Mouse (Mus musculus) right cerebral cortex, postnatal 36 days (tissue): ENCODE data around the gene Cgrrf1.

ENCODE experiments used
- DNase-seq, 2 experiments: peaks; one replicate each; pipeline ENCODE4 v3.0.0; 2022; ENCODE audit warnings: low spot score in 2 of 2, mixed read lengths in 1 of 2

Gene Cgrrf1

DNA sequence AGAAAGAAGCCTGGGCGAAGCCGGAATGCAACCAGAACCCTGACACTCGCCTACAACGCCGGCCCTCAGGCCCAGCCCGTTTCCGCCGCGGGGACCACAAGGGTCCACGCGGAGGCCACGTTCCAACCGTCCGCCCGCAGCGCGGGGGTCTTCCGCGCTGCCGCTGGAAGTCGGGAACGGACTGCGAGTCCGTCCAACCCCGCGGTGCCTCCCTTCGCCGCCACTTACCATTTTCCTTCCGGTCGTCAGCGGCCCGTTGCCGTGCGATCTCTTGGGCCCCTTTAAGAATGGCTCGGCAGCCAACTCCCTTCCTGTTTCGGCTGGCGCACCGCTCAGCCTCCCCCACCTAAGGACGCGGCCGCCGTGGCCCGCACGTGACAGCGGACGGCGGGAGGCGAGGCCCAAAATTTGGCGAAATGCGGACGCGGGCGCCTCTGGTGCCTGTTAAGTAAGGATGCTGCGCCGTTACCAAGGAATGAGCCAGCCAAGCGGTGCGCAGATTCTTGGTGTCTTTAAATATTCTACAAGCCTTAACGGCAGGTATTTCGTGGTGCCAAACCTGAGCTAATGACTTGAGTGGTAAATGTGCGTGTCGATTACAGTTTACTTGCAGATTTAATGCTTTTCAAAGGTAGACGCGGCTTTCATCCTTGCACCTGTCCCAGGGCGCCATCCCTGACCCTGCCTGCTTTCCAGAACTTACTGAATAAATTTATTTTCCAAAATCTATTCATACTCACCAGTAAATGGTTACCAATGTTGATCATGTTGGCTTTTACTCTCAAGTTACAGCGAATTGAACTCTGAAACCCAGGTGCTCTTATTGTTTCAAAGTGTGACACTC lies 9.8 kb upstream of the Cgrrf1 start, which contains the start of gene Gmfb:
TSS of gene Gmfb (minus strand) at position 370 of the 844 bp plus-strand sequence.
- DNase-seq: peak; percentile 95 to 96

DNA sequence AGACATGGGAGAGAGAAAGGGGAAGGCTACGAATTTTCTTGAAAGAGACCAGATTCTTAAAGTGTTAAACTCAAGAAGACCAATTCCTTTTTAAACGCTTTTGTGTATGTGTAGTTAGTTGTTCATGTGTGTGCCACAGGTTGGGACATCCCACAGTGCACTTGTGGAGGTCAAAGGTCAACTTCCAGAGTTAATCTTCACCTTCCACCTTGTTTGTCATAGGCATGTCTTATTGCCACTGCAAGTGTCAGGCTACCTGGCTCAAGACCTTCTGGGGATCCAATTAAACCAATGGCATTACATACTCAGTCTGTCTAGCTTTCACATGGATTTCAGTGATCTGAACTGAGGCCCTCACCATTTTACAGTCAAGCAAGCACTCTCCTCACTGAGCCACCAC lies 7.9 kb upstream of the Cgrrf1 start:
- DNase-seq: no peak

DNA sequence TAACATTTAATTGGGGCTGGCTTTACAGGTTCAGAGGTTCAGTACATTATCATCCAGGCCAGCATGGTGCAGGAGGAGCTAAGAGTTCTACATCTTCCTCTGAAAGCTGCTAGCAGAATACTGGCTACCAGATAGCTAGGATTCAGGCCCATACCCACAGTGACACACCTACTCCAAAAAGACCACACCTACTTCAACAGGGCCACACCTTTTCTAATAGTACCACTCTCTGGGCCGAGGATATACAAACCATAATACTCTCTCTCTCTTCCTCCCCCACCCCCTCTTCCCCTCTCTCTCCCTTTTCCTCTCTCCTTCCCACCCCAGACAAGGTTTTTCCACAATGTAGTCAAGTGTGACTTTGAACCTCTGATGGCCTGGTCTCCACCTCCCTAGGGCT lies 4.5 kb upstream of the Cgrrf1 start:
- no peak for DNase-seq

DNA sequence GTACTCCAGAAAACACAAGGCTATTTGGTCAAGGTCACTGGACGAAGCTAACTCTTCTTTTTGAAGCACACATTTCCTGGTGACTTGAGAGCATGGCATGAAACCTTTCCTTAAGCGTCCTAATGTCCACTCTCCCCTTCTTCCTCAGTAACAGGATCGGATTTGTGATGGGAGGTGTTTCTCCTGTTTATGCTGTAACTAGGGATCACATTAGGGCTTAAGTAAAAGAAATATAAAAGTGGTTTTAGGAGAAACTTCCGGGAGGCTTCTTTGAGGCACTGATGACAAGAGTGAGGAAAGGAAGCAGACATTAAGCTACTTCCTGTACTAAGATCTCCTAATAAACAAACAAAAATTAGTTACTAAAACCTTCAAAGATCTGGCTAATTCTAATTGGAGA lies 630 bp upstream of the Cgrrf1 start:
- DNase-seq: no peak

DNA sequence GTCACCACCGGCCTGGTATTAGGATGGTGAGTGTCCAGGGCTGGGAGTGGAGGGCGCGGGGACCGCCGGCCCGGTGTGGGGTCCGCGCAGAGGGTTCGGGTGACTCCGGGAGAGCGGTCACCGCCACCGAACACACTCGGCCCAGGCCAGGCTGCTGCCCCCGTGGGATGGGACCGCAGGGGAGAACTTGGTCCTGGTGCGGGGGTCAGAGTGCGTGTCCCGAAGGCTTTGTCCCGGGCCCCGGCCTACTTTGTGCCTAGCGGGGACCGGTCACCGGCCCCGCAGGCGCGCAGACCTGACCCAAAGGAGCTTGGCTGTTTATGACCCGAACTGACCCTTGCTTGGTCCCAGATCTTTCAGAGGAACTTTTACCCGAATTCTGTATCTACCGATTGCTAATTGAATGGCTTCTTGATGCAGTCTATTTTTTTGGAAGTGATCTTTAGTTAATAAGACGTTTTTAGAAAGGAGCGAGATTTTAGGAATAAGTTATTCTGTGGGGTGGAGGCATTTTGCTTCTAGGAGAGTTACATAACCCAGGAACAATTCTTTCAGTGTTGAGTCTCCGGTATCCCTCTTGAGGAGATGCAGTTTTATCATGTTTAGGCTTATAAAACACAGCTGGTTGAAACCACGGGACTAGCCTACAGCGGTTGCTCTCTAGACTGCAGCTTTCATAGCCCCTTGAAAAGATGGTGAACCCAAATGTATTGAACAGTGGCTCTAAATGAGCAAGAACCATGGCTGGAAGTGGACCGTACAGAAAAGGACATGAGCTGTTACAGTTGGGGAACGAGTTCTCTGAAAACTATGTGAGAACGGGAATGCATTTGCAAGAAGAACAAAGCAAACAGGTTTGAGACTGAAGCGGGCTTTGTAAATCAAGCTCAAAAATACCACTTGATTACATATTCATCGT lies 688 bp downstream of the Cgrrf1 start:
- peak in 1 of 2 experiments; percentile 11 for DNase-seq

DNA sequence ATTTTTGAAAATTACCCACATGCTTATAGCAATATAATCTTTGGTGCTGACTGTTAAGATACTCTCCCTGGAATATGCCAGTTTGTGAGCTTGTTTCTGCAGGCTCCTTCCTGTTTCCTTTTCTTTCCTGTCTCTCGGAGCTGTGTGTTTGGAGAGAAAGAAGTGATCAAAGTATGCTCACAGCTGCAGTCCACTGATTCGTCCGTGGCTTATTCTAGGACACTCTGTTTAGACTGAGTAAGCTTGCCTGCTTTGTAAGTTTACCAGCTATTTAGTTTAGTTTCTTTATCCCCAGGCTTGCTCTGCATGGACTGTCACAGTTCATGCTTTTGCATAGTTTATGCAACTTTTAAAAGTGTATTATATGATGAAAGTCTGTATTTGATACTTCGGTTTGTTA lies 7.4 kb downstream of the Cgrrf1 start:
- no peak for DNase-seq

DNA sequence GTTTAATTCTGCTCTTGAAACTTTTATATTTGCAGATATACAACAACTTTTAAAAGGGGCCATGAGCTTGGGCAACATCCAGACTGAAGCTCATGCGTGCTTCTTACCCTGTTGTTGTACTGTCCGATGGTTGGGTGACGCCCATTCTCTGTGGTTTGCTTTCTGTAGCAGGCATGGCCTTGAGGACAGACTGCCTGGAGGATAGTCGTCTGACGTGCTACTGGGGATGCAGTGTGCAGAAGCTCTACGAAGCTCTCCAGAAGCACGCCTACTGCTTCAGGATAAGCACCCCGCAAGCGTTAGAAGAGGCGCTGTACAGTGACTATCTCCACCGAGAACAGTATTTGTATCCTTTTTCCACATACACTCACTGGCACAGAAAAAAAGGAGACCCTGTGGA lies 13.8 kb downstream of the Cgrrf1 start:
- DNase-seq: no peak

DNA sequence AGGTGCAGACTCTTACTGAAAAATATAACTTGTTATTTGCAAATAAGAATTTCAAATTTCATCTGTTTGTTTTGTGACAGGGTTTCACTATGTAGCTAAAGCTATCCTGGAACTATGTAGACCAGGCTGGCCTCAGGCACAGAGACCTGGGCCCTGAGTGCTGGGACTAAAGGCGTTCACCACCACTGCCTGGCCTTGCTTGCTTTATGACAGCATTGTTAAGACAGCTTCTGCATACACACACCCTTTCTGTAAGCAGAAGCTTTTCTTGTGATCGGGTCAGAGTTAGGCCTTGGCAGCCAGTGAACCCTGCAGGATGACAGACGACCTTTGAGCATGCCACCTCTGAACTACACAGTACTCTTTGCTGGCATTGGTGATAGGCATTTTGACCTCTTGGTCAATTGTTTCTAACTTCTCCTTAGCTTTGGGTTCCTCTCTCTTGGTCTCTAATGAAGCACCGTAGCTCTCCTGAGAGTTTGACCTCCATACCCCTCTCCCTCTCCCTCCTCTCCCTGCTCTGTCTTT lies 16.2 kb downstream of the Cgrrf1 start:
- DNase-seq: no peak

DNA sequence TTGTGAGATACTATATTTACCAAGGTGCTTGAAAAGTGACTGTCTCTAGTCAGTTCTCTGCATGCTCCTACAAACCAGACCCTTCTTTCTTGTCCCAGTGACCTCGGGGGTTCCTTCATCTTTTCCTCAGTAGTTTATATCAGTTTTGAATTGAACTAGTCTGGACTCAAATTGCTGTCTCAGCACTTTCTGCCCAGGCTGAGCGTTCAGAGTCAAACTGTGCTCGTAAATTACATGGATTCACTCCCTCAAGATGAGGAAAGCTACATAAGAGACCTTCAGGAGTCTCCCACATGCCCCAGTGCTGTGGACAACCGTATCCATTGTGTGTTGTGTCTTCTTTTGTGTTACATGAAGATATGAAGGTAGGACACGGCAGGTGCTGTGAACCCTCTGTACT lies 16.8 kb downstream of the Cgrrf1 start:
- no peak for DNase-seq

DNA sequence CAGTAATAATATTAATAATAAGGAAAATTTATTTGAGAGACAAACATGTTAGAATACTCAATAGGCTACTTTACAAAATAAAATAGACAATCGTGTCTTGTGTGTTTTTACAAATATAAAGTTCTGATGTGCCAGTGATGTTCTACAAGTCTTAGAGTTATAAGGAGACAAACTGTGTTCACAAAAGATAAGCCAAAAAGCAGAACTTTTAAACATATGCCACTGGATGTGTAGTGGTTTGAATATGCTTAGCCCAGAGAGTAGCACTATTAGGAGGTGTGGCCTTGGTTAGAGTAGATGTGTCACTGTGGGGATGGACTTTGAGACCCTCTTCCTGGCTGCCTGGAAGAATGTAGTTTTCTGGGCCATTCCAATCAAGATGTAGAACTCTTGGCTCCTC lies 17.8 kb downstream of the Cgrrf1 start:
- no peak for DNase-seq

DNA sequence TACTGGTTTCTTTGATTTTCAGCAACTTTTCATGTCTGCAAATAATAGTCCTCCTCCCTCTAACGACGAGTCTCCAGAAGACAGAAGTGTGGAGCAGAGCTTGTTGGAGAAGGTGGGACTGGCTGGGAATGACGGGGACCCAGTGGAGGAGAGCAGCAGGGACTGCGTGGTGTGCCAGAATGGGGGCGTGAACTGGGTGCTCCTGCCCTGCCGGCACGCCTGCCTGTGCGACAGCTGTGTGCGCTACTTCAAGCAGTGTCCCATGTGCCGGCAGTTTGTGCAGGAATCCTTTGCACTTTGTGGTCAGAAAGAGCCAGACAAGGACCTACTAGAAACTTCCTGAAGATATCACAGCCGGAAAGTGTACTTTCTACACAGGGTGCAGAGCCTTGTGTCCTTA lies 21.8 kb downstream of the Cgrrf1 start:
- no peak for DNase-seq

DNA sequence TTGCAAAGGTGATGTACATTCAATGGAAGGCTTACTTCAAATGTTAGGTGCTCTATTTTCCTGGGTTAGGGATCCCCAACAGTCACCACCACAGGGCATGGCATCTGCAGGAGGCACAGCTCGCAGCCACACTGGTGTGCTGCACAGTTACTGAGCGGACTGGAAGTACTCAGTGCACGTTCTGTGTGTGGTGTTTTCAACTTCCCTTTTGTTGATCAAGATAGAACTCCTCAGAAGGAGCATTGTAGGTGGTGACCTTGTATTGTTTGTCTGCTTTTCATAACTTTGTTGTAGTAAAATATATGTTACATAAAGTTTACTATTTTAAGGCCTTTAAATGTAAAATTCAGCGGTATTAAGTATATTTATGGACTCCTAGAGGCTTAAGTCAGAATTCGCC lies 31.0 kb downstream of the Cgrrf1 start:
- DNase-seq: no peak

DNA sequence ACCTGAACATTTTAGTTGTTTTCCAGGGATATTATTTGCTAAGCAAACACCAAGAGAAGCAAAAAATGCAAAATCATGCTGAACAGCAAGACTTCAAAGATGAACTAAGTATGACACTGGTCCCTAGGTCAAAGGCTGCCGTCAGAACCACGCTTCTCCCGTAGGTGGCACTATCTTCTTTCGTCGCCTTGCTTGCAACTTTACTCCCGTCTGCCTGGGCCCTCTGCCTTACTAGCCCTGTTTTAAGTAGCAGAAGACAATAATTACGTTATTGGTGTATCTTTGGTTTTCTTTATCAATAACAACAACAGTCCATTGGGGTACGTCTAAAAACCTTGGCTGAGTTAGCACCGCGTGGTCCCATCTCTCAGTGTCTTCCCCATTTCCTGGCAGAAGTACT lies 49.0 kb downstream of the Cgrrf1 start:
- DNase-seq: peak; percentile 7 to 33

DNA sequence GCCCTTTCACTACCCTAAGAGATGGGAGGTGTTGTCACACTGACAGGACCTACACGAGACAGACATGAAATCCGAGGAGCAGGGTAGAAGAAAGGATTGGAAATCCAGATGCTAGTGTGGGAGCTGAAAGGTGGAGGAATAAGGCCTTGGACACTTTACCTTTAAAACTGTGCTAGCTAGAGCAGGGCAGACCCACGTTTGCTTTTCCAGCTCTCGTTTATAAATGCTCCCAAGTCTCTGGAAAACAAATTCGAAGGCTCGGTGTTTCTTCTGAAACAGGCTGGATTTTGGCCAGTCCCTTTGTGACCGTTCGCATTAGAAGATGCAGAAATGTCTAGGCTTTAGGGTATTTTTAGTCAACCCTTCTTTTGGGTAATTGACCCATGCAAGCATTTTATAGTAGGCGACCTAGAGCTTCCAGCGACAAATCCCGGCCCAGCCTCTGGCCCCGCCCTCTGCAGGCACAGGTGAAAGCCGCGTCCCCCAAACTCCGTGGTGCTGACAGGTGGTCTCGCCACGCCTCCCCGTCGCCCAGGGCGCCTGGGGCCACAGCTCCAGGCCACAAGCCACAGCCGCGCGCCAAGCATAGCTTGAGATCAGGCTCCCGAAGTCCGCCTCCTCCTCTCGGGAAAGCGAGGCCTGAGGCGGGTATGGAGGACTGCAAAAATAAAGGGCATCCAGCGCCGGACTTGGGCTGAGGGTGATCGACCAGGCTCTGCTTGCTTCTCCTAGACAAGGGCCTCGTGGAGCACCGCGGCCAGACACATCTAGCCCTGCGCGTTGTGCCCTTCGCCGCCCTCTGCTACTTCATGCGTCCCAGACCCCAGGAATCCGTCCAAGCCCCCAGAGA lies 49.9 kb downstream of the Cgrrf1 start:
- DNase-seq: peak in 1 of 2 experiments; percentile 10

DNA sequence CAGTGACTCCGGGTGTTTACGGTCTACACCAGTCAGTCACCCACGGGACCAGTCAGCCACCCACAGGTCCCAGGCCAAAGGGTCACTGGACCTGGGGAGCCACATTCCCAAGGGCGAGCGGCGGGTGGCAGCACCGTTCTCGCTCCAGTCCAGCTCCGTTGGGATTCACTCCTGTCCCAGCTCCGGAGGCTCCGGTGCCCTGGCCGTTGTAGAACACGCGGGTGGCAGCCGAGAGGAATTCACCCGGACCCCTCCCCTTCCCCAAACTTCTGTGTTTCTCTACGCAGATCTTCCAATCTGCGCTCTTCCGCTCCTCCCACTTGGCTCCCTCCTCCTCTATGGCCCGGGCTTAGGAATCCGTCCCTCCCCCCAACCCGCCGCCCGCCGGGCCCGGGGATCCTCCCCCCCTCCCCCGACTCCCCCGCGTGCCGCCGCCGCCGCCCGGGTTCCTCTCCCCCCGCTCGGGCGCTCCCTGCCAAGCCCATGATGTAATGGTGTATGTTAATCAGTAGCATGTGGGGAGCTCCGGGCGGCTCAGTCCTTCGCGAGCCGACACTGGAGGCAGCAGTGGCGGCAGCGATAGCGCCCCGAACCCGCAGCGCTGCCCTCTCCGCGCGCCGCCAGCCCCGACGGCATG lies 50.6 kb downstream of the Cgrrf1 start, which contains the start of gene Samd4:
TSS of gene Samd4 (plus strand) at position 424 of the 637 bp plus-strand sequence.
- DNase-seq: peak; percentile 52 to 54

DNA sequence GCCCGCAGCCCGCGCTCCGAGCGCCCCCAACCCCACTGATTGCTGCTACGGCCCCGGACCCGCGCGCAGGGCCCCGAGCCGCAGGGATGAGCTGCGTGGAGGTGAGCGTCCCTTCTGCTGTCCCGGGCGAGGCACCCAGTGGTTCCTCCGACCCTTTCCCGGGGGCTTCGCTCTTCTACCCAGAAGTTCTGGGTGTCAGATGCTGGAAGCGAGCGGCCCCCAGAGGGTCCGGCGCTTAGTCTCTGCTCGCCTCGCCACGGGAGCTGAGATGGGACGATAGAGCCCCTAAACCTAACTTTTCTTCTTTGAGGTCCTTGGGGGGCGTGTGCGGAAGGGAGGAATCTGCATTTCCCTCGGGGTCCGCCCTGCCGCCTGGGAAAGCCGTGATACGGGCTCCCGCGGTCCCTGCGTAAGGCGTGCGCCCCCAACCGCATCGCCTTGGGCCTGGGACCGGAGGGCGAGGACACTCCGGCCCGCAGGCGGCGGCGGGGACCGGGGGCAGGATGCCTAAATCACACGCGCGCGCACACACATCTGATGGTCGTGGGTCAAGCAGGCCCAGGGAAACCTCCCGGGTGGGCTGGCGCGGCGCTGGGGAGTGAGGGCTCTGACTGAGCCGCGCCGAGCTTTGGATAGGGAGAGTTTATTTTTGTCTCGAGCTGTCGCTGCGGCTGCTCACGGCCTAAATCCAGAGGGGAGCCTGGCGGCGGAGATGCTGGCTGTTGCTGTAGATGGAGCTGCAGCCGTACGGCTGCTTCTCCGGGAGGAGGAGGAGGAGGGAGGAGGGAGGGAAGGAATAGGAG lies 51.3 kb downstream of the Cgrrf1 start:
- peak; percentile 57 to 76 for DNase-seq

DNA sequence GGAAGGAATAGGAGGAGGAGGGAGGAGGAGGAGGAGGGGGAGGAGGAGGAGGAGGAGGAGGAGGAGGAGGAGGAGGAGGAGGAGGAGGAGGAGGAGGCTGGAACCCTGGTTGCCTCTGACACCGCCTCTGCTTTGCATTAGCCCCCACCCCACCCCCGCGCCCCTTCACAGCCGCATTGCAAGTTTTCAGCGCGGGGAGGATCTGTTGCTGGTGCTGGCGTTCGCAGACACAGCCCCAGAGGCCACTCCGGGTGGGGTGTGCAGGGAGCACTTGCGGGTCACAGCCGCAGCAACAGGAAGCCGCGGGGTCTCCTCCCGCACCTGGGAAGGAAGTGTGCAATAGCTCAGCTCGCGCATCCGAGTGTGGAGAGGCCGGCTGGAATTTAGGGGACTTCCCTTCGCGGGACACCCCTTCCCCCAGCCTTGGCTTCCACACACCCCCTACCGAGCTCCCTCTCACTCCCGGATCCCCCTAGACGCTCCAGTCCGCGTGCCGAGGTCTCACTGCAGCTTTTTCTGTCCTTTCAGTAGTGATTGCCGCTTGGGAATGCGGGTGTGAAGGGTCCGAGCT lies 52.0 kb downstream of the Cgrrf1 start:
- peak; percentile 24 to 29 for DNase-seq

DNA sequence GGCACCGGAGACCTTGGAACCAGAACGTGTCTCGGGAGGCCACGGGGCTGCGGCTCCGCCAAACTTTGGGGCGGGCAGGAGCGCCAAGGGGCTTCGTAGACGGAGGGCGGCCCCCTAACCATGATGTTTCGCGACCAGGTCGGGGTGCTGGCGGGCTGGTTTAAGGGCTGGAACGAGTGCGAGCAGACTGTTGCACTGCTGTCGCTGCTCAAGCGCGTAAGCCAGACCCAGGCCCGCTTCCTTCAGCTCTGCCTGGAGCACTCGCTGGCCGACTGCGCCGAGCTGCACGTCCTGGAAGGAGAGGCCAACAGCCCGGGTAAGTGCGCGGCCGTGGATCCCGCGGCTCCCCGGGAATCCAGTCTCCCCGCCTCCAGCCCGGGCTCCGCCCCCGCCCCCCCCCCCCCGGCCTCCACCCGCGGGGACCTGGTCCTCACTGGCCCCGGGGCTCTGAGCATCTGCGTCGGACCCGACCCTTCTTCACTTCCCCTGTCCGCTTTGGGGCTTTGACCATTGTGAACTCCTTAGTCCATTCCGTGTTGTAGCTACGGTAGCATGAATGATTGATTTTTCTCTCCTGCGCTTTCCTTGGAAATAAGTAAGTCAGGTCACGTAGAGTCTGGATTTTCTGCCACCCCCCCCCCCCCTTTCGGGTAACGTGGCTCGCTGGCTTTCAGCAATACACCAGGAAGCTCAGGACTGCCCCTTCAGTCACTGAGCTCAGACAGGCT lies 52.9 kb downstream of the Cgrrf1 start:
- DNase-seq: peak; percentile 24 to 49

DNA sequence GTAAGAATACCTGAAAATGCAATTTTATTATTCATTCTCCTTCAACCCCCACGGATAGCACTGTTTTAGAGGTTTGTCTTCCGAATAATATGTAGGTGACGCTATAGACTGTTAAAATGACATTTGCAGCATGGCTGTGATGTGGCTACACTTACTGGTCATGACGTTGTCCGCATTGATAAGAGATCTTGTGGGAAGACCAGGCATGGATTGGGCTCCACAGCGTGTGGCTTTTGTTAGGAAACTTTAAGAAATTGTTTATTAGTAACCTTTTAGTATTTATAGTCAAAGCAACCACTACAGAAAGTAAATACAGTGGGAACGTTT lies 53.5 kb downstream of the Cgrrf1 start:
- no peak for DNase-seq
